Mouse (Mus musculus) NIH3T3 (cell line): ENCODE data around the gene Olfr1122.
"Not testable (repeated sequence)": the region's sequence is repeated elsewhere in the genome, so short reads cannot be mapped to it uniquely, and the experiment has no call there.

ENCODE experiments used
- DNase-seq: peaks from one replicate; pipeline ENCODE4 v3.0.0-alpha.2; 2012; ENCODE audit warnings: low read depth

The Olfr1122 gene

GRCm38 (mm10) chr2:87385549-87385948, at the start of gene Olfr1122:
Olfr1122 (plus strand) TSS chr2:87385849.
- DNase-seq, result no peak

GRCm38 (mm10) chr2:87354515-87354914, 31.1 kb upstream of the Olfr1122 start, which contains the start of gene Olfr1120:
Olfr1120 (plus strand) TSS chr2:87354815.
- no peak for DNase-seq

GRCm38 (mm10) chr2:87360121-87360520, 25.5 kb upstream of the Olfr1122 start:
- DNase-seq, result not testable (repeated sequence)

- no peak for DNase-seq
Observed at GRCm38 (mm10) chr2:87369595-87369994, 16.1 kb upstream of the Olfr1122 start, which contains the start of gene Olfr1121. Olfr1121 (plus strand) TSS chr2:87369895.

- no peak for DNase-seq
Observed at GRCm38 (mm10) chr2:87371726-87372125, 13.9 kb upstream of the Olfr1122 start.

- DNase-seq, result no peak
Observed at GRCm38 (mm10) chr2:87383935-87384334, 1.7 kb upstream of the Olfr1122 start.

- not testable (repeated sequence) for DNase-seq
Observed at GRCm38 (mm10) chr2:87393605-87394004, 8.0 kb downstream of the Olfr1122 start.

GRCm38 (mm10) chr2:87394686-87395085, 9.0 kb downstream of the Olfr1122 start:
- DNase-seq, result not testable (repeated sequence)

GRCm38 (mm10) chr2:87416335-87416734, 30.7 kb downstream of the Olfr1122 start, which contains the start of gene Olfr1123:
Olfr1123 (plus strand) TSS chr2:87416635.
- no peak for DNase-seq

- DNase-seq, result no peak
Observed at GRCm38 (mm10) chr2:87429975-87430374, 44.3 kb downstream of the Olfr1122 start, which contains the start of gene Olfr1124. Olfr1124 (plus strand) TSS chr2:87430275.

- DNase-seq, result no peak
Observed at GRCm38 (mm10) chr2:87437731-87438130, 52.1 kb downstream of the Olfr1122 start.
